Mouse (Mus musculus): ENCODE data around the gene Wnt1.
A peak's percentile ranks its signal among the peaks of the same experiment; 100 is the strongest.

The Wnt1 gene

GRCm38 (mm10) chr15:98778191-98778770, 11.4 kb upstream of the Wnt1 start:
- DNase-seq (ENCODE audit: low spot score) = no peak

DNA sequence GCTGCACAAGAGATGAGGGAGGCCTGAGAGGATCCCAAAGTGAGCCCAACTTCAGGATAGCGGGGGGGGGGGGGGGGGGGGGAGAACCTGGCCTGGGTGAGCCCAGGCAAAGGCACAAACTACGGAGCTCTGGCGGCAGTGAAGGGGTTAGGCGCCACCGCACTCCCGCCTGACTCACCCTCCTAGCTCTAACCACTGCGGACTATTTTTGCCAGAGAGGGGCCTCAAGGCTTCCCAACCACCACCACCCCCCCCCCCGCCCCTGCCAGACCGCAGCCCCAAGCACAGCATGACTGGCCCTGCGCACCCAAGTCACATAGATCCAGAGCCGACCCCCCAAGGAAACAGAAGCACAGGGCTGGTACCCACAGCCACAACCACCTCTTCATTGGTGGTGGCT, 10.9 kb upstream of the Wnt1 start:
- no peak for DNase-seq (ENCODE audit: low spot score)

DNA sequence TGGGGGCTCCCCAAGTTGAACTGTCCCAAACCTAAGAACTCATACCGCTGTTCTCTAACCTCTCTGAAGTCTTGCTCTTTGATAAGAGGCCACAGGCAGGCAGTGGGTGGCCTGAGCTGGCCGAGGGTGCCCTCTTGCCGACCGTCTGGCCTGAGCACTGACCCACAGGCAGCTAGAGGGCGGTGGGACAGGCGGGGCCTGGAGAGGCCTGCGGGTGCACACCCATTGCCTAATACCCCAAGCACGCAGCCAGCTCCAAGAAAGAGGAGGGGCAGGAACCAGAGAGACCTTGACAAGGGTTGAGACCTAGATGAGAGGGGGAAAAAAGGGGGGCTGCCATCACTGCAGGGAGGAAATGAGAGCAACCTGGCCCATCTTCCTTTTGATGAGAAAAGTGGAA, 9.6 kb upstream of the Wnt1 start:
- no peak for DNase-seq (ENCODE audit: low spot score)

DNA sequence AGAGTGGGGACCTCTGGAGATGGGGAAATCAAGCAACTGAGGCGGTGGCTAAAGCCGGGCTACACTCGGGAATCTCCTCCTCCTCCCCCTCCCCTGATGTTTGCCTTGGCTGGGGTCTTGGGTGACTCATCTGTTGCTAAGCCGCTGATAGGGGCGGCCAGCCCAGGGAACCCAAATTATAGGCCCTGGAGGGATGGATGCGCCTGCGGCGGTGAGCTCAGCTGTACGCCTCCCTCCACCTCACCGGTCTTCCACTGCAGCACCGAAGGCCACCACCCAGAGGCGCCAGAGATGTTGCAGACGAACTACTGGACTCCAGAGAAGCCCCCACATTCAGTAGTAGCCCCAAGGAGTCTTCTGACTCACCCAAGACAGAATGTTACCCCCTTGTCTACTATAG, 9.1 kb upstream of the Wnt1 start:
- DNase-seq (ENCODE audit: low spot score) = no peak

- DNase-seq (ENCODE audit: low spot score) = no peak
Observed at GRCm38 (mm10) chr15:98781166-98781565, 8.5 kb upstream of the Wnt1 start.

DNA sequence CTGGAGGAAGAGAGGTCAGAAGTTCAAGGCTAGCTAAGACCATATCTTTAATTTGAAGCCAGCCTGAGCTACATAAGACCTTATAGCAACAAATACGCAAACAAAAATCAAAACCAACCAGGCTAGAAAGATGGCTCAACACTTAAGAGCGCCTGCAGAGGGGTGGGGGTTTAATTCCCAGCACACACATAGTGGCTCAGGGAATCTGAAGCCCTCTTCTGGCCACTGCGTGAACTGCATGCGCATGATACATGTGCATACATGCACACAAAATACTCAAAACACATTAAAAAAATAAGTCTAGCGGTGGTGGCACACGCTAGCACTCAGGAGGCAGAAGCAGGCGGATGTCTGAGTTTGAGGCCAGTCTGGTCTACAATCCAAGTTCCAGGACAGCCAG, 3.9 kb upstream of the Wnt1 start:
- no peak for DNase-seq (ENCODE audit: low spot score)

GRCm38 (mm10) chr15:98787930-98788329, 1.7 kb upstream of the Wnt1 start:
- no peak for DNase-seq (ENCODE audit: low spot score)

GRCm38 (mm10) chr15:98788972-98789660, 541 bp upstream of the Wnt1 start:
- DNase-seq (ENCODE audit: low spot score) = no peak

DNA sequence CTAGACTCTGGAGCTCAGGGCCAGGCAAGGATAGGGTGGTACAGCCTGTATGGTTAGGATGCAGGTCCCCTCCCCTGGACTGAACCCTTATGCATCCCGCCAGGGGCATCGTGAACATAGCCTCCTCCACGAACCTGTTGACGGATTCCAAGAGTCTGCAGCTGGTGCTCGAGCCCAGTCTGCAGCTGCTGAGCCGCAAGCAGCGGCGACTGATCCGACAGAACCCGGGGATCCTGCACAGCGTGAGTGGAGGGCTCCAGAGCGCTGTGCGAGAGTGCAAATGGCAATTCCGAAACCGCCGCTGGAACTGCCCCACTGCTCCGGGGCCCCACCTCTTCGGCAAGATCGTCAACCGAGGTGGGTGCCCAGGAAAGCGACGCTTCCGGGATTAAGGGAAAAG, 1.1 kb downstream of the Wnt1 start:
- no peak for DNase-seq (ENCODE audit: low spot score)

DNA sequence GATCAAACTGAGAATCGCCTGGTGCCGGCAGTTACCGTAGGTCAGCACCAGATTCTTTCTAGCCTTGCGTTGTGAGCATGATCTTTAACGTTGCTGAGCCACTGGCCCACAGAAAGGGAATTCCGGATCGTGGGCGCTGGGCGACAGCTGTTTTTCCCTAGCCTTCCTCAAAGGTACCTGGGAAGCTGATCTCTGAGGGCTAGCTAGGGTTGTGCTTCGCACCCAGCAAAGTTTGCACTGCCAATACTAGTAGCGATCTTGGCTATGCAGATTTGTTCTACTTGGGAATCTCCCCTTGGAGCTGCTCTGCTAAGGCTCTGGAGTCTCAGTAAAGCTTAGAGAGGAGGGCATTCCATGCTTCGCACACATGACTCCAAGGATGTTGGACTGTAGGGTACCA, 1.6 kb downstream of the Wnt1 start:
- no peak for DNase-seq (ENCODE audit: low spot score)

GRCm38 (mm10) chr15:98791771-98792170, 2.1 kb downstream of the Wnt1 start:
- DNase-seq (ENCODE audit: low spot score) = no peak

DNA sequence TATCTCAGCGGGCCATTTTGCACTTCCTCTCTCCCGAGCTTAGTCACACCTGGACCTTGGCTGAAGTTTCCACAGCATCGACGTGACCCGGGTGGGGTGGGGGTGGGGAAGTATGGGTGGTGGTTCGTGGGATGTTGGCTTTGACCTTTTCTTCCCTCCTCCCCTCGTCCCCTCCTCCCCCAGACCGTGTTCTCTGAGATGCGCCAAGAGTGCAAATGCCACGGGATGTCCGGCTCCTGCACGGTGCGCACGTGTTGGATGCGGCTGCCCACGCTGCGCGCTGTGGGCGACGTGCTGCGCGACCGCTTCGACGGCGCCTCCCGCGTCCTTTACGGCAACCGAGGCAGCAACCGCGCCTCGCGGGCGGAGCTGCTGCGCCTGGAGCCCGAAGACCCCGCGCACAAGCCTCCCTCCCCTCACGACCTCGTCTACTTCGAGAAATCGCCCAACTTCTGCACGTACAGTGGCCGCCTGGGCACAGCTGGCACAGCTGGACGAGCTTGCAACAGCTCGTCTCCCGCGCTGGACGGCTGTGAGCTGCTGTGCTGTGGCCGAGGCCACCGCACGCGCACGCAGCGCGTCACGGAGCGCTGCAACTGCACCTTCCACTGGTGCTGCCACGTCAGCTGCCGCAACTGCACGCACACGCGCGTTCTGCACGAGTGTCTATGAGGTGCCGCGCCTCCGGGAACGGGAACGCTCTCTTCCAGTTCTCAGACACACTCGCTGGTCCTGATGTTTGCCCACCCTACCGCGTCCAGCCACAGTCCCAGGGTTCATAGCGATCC, 2.8 kb downstream of the Wnt1 start:
- DNase-seq (ENCODE audit: low spot score) = no peak

DNA sequence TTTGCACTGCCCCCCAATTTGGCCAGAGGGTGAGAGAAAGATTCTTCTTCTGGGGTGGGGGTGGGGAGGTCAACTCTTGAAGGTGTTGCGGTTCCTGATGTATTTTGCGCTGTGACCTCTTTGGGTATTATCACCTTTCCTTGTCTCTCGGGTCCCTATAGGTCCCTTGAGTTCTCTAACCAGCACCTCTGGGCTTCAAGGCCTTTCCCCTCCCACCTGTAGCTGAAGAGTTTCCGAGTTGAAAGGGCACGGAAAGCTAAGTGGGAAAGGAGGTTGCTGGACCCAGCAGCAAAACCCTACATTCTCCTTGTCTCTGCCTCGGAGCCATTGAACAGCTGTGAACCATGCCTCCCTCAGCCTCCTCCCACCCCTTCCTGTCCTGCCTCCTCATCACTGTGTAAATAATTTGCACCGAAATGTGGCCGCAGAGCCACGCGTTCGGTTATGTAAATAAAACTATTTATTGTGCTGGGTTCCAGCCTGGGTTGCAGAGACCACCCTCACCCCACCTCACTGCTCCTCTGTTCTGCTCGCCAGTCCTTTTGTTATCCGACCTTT, 3.6 kb downstream of the Wnt1 start:
- no peak for DNase-seq (ENCODE audit: low spot score)

DNA sequence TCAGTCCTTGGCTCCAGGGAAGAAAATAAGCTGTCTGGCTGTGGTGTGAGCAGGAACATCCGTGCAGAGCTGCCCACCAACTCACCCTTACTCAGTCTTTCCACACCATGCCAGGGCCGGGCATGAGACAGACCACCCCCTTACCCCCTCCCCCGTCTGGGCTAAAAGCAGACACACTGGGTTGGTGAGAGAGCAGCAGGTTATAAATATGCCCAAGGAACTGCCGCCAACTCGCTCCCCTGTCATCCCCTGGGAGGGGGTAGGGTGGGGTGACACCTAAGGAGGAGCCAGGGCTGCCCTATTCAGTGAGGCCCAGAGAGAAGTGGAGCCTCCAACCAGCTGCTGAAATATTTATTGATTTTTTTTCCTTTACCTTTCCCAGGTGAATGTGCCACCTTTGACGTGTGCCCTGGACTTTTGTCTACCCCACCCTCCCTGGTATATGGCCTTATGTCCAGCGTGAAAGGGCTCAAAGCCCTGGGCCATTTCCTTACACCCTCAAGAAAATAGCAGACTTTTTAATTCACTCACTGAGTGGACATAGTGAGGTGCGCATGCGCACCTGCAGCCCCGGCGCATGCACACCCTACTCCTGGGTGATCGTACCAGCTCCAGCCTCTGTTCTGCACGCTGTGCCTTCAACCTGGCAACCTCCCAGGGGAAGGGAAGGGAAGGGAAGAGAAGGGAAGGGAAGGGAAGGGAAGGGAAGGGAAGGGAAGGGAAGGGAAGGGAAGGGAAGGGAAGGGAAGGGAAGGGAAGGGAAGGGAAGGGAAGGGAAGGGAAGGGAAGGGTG, 7.3 kb downstream of the Wnt1 start:
- DNase-seq (ENCODE audit: low spot score) = no peak

DNA sequence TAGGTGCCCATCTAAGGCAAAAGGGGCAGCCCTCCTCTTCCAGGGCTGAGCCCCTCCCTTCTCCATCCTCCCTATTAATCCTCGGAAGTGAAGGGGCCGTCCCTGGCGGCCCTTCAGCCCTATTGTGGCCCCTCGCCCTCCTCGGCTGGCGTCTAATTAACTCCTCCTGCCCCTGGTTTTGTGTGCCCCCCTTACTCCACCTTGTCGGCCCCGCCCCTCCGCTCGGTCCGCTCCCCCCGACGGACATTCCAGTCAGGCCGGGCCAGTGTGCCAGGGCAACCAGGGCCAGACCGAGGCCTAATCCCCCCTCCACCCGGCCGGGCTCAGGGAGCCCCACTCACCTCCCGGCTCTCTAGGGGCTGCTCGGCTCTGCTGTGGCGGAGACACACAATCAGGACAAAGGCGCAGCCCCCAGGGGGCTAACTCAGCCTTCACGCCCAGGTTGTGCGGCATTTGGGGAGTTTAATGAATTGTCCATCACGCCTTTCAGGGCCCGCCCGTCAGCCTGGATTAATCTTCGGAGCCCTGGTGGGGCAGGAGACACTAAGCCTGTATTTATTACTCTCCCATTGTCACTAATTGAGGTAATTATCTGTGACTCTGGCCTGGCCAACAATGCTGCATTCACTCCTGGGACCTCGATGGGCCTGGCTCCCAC, 8.3 kb downstream of the Wnt1 start:
- no peak for DNase-seq (ENCODE audit: low spot score)

DNA sequence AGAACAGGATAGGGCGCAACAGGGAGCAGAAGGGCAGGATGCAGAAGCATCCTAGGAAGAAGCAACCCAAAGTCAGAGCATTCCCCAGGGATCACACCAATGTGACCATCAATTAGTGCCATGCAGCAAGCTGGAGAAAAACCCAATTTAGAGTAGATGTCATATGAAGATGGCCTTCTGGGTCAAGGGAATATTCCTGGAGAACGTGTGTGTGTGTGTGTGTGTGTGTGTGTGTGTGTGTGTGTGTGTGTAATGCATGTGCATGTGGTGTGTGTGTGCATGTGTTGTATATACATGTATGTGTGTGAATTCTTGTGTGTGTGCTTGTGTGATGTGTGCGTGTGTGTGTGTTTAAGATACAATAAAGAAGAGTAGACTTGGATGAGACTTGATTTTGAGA, 9.2 kb downstream of the Wnt1 start:
- no peak for DNase-seq (ENCODE audit: low spot score)

DNA sequence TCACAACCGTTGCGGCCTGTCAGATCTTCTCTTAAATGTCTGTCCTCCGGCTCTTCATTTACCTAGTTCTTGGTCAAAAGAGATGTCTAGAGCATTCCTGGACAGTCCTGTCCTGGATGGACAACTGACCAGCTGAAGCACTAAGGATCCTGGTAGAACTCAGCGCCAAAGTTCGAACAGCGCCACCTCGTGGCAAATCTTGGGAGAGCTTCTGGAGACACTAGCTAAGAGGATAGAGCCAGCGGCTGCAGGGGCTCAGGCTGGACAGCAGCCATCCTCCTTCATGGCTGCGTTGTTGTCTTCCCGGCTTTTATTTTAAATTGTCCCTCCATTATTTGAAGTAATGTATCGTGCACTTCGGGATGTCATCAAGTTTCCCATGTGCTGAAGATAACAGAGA, 9.7 kb downstream of the Wnt1 start:
- peak; percentile 64 for DNase-seq (ENCODE audit: low spot score)

DNA sequence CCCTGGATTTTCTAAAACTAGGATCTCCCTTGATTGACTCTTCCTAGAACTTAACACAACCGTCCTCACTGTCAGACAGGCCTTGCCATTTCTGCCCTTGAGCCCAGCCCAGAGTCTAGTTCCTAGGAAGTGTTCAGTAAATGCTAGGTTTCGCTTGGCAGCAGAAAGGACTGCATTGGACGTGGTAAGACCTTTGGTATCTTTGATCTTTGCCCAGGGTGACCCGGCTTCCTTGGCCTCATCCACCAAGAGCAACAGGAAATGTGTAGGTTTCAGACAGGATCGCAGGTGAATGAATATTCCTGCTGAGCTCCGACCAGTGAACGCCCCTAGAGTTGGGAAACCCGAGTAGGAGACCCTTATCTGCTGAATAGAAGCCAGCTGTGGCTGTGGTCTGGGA, 13.3 kb downstream of the Wnt1 start:
- DNase-seq (ENCODE audit: low spot score) = no peak

DNA sequence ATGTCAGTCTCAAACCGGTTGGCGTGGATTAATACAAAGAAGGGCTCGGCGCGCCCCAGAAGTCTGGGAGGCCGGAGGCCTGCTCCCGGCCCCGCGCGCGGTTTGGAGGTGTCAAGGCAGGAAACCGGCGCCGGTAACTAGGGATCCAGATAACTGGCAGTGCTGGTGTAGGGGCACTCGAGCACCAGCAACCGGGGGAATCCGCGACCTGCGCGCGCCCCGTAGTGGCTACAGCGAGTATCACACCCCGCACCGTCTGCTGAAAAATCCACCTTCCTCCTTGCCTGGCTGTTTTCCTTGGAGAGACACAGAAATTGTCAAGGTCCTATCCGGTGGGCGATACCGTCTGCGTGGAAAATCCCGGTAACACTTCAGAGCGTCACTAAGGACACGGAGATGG, 14.4 kb downstream of the Wnt1 start:
- peak; percentile 70 for DNase-seq (ENCODE audit: low spot score)

- no peak for DNase-seq (ENCODE audit: low spot score)
Observed at GRCm38 (mm10) chr15:98805324-98806040, 15.8 kb downstream of the Wnt1 start.

All from T-cell, adult 2 months (primary cell).